Mouse (Mus musculus): ENCODE data around the gene Hspb7.

Hspb7 gene

DNA sequence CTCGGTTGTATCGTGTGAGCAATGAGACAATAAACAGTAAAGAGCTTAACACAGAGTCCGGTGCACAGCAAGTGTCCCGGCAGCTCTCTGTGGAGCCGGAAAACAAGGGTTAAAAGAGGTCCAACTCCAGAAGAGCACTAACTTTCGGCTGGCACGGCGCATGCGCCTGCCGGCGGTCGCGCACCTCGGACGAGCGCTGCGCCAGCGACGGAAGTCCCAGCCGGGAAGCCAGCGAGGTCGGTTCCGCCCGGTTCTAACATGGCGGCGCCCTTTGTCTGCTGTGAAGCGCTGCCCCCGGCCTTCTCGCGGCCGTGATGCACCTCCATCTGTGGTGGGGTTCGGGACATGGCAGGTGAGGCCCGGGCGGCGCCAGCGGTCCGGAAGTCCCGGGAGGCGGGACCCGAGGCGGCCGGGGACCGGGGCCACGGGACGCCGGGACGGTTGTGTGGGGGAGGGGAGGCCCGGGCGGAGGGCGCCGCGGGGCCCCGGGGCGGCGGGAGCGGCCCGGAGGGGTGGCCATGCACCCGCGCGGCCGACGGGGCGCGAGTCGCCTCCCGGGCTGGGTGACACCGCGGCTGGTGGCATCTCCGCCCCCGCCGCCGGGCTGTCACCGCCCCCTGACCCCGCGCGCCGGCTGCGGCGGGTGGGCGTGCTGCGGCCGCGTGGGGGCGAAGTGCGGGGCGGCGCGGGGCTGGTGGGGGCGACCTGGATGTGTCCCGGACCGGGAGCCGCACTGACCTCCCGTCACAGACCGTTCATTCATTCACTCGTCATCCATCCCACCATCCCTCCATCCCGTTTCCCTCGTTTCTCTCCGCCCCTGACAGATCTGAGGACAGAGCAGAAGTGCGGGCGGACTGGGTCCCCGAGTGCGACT is 24.1 kb downstream of the Hspb7 start, which contains the start of gene Zbtb17:
Gene Zbtb17, plus strand, starts transcription at position 204 of the 877 bp plus-strand sequence.
- DNase-seq (ENCODE audit: low read depth, low spot score), result peak; percentile 67

DNA sequence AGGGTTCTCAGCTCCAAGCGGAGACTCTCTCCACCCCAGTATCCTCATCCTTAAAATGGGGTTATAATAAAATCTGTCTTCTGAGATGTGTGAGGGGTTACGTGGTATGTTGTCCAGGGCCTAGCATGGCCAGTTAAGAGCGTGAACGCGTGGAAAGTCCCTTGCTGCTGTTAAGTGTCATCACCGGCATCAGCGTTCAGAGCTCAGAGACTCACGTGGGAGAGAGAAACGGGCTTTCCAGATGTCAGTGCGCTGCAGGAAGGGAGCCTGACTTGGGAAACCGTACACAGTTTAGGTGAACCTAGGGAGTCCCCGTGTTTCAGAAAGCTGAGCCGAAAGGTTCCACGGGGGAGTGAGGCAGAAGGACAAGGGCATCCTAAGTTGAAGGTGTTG is 24.7 kb downstream of the Hspb7 start:
- no peak for DNase-seq (ENCODE audit: low read depth, low spot score)

DNA sequence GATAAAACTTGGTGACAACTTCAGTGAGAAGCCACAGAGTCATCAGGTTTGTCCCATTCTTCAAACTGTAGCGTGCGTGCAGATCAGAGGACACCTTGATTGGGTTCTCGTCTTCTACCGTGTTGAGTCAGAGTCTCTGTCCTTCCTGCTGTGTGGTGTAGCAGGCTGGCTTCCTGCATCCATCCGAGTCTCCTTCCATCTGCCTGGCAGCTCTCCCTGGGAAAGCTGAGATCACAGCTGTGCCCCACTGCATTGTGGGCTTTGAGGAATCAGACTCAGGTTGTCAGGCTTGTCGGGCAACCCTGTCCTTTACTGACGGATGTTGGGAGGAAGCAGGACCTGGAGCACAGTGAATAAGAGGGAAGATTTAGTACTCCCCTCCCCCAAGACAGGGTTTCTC is 25.6 kb downstream of the Hspb7 start:
- no peak for DNase-seq (ENCODE audit: low read depth, low spot score)

DNA sequence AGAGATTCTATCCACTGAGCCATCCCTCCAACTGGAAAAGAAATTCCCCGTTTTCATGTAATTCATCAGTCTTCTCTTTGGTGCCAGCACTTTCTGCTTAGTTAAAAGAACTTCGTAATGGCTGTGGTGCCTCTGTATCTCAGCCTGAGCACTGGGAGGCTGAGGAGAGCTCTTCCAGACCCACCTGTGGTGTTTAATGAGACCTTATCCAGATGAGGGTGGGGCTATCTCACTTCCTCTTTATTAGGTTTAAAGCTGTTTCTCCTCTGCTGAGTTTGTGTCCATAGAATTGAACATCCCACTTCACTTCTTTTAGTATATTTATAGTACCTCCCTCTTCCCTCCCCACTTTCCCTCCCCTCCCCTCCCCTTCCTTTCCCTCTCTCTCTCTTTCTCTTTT is 30.7 kb downstream of the Hspb7 start:
- DNase-seq (ENCODE audit: low read depth, low spot score), result no peak

DNA sequence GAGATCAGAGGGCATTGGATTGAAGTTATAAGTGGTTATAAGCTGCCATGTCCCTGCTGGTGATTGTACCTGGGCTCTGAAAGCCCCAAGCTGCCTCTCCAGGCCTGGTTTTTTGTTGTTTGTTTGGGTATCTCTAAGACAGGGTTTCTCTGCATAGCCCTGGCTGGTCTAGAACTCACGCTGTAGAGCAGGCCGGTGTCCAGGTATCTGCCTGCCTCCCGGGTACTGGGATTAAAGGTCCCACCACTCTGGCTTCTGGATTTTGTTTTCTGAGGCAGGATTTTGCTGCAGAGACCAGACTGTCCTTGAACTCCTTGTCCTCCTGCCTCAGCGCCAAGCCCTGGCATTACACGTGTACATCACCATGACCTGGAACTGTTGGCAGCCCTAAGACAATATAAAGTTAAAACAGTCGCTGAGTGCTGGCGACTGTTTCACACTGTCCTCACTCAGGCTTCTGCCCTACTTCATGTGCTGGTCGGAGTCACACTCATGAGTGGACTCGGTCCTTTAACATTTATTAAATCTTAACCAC is 31.4 kb downstream of the Hspb7 start:
- DNase-seq (ENCODE audit: low read depth, low spot score), result no peak

DNA sequence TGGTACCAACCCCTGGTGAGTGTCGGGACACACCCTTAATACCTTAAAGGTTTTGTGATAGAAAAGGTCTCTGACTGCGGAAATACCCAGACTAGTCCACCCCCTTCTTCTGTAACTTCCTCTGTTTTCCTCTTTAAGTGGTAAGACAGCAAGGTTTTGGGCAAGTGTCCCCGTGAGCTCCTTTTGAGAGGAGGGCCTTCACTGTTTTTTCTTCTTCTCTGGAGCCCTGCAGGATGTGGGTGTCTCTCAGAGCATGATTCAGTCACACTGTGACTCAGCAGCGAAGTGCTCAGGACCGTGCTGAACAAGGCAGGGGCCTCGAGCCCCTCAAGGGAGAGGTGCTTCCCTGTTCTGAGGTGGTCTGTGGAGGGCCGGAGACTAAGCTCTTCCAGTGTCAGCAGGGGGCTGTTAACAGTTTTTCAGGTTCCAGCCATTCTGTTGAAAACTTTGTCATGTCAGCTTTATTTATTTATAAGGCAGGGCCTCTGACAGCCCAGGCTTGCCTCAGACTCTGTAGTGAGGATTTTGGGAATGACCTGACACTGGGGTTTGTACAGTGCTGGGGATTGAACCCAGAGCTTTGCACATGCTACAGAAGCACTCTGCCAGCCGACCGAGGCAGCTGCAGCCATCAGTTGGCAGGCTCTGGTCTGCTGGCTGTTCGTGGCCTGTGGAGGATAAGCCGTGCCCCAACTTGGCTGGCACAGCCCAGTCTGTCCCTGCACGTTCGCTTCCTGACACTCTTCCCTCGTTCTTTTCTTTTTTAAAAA is 34.2 kb downstream of the Hspb7 start:
- no peak for DNase-seq (ENCODE audit: low read depth, low spot score)

DNA sequence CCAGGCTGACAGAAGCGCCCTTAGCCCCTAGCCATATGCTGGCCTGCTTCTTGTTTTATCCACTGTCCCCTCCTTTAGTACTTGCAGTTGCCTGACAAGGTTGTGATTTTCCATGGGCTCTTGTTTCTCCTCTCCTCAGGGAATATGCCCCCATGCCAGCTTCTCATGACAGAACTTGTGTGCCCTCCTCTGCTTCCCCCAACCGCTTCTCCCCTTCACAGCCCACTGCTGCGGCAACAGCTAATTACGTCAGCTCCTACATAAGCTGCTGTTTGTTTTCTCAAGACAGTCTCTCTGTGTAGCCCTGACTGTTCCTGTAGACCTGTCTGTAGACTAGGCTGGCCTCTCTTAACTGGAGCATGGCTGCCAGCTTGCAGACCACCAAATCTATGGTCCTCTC is 34.9 kb downstream of the Hspb7 start:
- no peak for DNase-seq (ENCODE audit: low read depth, low spot score)

DNA sequence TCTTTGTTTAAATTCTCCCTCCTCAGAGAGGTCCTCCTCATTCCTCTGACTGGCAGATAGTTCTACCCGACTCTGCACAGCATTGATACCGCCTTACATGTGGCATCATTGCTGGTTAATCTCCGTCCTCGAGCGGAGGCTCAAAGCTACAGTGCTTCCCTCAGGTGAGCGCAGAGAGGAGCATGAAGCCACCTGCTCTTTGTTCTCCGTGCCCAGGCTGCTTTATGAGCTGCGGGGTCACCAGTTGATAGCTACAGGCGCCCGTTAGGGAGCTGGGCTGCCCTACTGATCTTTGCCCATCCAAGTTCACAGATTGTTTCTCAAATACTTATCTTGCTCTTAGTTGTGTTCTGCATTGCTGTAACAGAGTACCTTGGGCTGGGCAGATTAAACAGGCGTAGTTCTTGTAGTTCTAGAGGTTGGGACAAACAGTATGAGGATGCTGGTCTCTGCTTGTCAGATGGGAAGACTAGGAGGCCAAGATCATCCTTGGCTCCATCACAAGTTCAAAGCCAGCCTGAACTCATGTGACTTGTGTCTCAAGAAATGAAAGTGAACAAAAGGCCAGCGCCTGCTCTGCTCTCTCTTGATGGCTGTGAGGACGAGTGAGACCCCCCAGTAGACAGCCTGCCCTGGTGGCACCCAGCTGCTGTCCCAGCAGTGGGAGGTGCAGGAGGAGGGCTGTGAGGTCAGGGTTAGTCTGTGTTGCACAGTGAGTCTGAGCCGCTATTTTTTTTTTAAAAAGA is 35.8 kb downstream of the Hspb7 start:
- no peak for DNase-seq (ENCODE audit: low read depth, low spot score)

DNA sequence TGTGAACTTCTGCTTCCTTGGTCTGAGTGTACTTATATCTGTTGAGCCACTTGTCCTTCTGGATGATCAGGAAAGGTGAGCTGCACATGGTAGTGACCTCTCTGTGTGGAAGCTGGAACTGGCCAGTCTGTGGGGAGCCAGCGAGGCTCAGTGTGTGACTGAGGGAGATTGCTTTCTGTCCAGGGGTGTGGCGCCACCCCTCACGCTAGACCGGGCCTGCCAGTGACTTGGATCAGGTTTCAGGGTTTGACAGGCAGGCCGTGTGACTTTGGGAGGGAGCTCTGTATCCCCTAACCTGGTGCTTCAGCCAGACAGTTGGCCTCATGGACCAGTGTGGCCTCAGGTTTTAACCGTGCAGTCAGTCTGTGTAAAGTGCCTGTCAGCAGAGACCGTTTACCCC is 37.7 kb downstream of the Hspb7 start:
- DNase-seq (ENCODE audit: low read depth, low spot score), result no peak

DNA sequence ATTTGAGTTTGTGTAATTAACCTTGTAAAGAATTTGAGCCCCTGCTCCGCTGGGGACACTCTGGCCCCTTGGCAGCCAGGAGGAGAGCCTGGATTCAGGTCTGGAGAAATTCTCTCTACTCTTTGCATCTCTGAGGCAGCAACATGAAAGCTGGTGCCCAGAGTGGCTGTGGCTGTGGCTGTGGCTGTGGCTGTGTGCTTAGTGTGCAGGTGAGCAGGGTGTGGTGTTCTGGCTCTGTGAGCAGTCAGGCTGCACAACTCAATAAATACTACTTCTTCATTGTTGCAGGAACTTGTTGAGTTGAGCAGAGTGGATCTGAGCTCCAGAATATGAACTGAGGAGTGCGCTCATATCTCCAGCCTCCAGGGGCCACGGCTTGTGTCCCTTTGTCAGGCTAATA is 38.3 kb downstream of the Hspb7 start:
- DNase-seq (ENCODE audit: low read depth, low spot score), result no peak

DNA sequence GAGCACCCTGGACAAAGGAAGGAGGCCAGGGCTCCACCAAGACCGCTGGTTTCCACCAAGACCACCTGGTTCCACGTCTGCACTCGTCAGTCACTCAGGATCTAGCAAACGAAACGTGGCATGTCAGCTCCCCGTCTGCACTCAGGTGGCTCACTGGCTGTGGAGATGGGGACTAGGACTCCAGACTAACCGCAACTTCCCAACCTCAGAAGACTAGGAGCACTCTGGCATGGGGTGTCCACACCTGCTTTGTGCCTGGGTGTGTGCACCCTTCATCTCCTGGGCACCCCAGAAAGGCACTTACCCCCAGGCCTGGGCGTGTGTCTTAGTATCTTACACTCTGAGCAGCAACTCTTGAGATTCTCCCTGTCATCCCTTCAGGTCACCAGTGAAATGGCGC is 39.2 kb downstream of the Hspb7 start:
- DNase-seq (ENCODE audit: low read depth, low spot score), result no peak

DNA sequence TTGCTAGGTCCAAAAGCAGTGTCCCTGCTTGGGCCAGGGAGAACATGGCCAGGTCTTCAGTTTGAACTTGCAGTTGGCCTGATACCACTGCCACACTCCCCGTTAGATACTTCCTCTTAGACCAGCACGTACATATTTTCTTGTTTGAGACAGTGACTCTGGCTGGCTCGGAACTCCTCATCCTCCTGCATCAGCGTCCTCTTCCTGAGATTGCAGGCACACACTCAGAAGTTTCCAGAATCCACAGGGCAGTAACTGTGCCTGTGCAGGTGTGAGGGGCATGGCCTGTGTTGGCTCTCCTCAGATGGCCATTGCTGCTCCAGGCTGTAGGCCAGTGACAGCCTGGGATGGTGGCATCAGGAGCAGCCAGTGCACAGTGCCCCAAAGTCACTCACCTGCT is 39.9 kb downstream of the Hspb7 start:
- no peak for DNase-seq (ENCODE audit: low read depth, low spot score)

DNA sequence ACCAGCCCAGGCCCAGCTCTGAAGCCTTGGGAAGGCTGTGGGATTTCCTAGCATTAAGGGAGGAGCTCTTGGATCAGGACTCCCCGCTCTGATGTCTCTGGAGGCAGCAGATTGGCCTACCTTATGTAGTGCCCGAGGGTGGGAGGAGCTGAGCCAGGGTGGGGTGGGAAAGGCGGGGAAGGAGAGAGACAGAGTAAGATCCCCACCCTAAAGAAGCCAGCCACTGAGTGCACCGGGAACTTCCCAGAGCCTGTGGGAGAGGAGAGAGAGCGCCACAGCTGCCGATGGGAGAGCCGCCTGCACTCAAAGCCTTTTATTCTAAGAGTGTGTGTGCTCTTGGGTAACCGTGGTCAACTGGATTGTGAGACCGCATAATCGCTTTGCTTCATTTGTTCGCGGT is 40.5 kb downstream of the Hspb7 start:
- no peak for DNase-seq (ENCODE audit: low read depth, low spot score)

DNA sequence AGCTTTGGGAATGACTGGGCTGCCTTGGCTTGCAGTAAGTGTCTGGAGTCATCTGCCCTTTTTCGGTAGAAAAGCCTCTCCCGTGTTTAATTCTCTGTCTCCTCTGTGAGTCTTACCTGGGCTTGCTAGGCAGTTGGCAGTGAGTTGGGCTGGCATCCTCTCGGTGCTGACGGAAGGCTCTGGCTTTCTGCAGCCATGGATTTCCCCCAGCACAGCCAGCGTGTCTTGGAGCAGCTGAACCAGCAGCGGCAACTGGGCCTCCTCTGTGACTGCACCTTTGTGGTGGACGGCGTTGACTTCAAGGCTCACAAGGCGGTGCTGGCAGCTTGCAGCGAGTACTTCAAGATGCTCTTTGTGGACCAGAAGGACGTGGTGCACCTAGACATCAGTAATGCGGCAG is 41.0 kb downstream of the Hspb7 start:
- DNase-seq (ENCODE audit: low read depth, low spot score), result no peak

DNA sequence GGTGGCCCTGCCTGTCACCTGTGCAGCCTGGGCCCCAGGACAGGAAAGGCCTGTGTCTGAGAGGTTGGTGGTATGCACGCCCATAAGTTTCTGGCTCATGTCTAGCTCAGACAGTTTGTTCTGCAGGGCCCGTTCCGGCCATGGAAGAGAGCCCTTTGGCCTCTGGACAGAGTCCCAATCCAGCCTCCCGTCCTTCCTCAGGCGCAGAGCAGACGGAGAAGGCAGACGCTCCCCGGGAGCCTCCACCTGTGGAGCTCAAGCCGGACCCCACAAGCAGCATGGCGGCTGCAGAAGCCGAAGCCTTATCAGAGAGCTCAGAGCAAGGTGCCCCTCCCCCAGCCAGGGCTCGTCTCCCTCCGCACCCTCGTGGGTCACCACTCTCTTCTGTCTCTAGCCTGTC is 42.9 kb downstream of the Hspb7 start:
- no peak for DNase-seq (ENCODE audit: low read depth, low spot score)

DNA sequence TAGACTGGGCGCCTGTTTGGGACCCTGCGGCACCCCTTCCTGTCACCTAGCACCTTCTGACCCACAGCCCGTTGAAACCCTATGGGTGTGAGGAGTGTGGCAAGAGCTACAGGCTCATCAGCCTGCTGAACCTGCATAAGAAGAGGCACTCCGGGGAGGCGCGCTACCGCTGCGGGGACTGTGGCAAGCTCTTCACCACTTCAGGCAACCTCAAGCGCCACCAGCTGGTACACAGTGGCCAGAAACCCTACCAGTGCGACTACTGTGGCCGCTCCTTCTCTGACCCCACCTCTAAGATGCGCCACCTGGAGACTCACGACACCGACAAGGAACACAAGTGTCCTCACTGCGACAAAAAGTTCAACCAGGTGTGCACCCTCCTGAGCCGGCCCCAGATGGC is 44.1 kb downstream of the Hspb7 start:
- no peak for DNase-seq (ENCODE audit: low read depth, low spot score)

DNA sequence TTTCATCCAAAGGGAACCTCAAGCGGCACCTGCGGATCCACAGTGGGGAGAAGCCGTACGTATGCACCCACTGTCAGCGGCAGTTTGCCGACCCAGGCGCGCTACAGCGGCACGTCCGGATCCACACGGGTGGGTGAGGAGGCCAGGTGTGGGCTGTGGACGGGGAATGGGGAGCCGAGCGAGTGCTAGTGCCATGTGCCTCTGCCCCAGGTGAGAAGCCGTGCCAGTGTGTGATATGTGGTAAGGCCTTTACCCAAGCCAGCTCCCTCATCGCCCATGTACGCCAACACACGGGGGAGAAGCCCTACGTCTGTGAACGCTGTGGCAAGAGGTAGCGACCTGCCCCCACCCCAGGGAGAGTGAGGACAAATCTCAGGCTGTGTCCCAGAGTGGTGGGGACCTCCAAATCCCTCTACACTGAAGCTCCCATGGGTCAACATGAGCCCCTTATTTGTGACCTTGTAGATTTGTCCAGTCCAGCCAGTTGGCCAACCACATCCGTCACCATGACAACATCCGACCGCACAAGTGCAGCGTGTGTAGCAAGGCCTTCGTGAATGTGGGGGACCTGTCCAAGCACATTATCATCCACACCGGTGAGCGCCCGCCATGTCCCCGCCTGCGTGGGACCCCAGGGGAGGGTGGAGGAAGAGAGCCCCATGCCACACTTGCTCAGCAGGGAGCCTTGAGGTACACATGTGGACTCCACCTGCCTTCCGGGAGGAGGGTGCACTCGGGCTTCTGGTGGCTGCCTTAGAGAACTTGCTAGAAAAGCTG is 45.1 kb downstream of the Hspb7 start:
- no peak for DNase-seq (ENCODE audit: low read depth, low spot score)

DNA sequence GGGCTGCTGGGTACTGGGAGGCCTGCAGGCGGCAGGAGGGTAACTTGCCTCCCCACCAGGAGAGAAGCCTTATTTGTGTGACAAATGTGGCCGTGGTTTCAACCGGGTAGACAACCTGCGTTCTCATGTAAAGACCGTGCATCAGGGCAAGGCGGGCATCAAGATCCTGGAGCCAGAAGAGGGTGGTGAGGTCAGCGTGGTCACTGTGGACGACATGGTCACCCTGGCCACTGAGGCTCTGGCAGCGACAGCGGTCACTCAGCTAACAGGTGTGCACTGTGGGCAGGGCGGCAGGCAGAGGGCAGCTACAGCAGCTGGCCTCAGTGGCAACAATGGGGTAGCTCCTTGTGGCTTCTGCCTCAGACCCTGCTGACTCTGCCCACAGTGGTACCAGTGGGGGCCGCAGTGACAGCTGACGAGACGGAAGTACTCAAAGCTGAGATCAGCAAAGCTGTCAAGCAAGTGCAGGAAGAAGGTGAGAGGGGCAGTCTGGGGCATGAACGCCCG is 45.8 kb downstream of the Hspb7 start:
- DNase-seq (ENCODE audit: low read depth, low spot score), result no peak

DNA sequence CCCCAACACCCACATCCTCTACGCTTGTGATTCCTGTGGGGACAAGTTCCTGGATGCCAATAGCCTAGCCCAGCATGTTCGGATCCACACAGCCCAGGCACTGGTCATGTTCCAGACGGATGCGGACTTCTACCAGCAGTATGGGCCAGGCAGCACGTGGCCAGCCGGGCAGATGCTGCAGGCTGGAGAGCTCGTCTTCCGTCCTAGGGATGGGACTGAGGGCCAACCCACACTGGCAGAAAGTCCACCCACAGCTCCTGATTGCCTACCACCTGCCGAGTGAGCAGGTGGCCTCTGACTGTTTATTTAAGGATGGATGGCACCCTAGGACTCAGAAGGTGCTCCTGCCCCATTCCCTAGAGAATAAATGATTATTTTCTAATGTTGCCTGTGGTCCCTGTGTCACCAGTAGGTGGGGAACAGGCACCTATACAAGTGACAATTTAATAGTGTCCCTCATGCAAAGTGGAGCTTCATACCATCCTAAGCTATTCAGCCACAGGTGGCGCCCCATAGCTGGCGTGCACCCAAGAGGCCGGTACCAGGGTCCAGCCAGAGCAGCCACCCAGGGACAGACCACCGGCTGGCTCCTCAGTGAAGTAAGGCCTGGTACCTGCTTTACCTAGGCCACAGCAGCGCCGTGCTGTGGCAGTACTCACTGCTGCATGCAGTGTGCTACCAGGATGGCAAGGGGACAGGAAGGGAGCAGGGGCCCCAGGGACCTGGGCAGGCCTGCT is 46.4 kb downstream of the Hspb7 start:
- no peak for DNase-seq (ENCODE audit: low read depth, low spot score)

DNA sequence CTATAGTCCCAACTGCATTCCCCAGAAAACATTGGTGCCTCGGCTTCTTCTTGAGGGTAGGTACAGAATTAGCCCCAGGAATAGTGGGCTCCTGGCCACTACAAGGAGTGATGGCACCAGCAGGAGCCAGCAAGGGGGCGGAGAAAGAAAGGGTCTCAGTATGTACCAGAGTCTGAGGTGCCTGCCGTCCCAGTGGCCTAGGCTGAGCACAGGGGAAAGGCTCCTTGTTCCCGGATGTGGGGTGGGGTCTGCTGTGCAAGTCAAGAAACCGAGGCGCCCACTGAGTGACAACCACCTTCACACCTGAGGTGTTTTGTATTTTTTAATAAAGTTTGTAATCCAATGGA is 47.0 kb downstream of the Hspb7 start:
- DNase-seq (ENCODE audit: low read depth, low spot score), result no peak
